Mouse (Mus musculus) hindbrain, postnatal 0 days (tissue): ENCODE data around the gene Hist1h1c. TPM values are rescaled to one million over a fixed set of nuclear protein-coding genes. Genes with fewer than 3 reads are reported as not detected.
"Not testable (repeated sequence)": the region's sequence is repeated elsewhere in the genome, so short reads cannot be mapped to it uniquely, and the experiment has no call there.

ENCODE experiments used
- ATAC-seq: fragments of 200-750 bp; cut with Nextera tagmentation; 2 replicates; pipeline ENCODE4 v1.8.0; 2017; ENCODE audit warnings: mild to moderate bottlenecking, moderate TSS enrichment, moderate library complexity
- DNase-seq: peaks from one replicate; pipeline ENCODE4 v3.0.0-alpha.2; 2015; ENCODE audit warnings: low spot score
- H3K27ac ChIP-seq: fragments of 300-500 bp; sonication (generic); 2 replicates; pipeline ENCODE4 v1.5.1; 2014; ENCODE audit warnings: mild to moderate bottlenecking
- H3K27me3 ChIP-seq: fragments of 300-500 bp; sonication (generic); 2 replicates; pipeline ENCODE4 v1.6.1; 2014; ENCODE audit warnings: low read length, mixed read lengths; ENCODE audit not compliant: insufficient read depth
- H3K36me3 ChIP-seq: fragments of 300-500 bp; sonication (generic); 2 replicates; pipeline ENCODE4 v1.6.1; 2014; ENCODE audit warnings: low read length, mixed read lengths; ENCODE audit not compliant: insufficient read depth
- H3K4me1 ChIP-seq: fragments of 300-500 bp; sonication (generic); 2 replicates; pipeline ENCODE4 v1.6.1; 2014; ENCODE audit warnings: antibody characterized with exemption, low read length, mixed read lengths; ENCODE audit not compliant: insufficient read depth
- H3K4me2 ChIP-seq: fragments of 300-500 bp; sonication (generic); 2 replicates; pipeline ENCODE4 v1.6.1; 2014; ENCODE audit warnings: low read depth, mild to moderate bottlenecking, low read length, moderate library complexity, mixed read lengths
- H3K4me3 ChIP-seq: fragments of 300-500 bp; sonication (generic); 2 replicates; pipeline ENCODE4 v1.5.1; 2014; ENCODE audit warnings: low read length
- H3K9ac ChIP-seq: fragments of 300-500 bp; sonication (generic); replicated peaks from 2 replicates; pipeline ENCODE4 v1.6.1; 2014; ENCODE audit warnings: mild to moderate bottlenecking, low read length, moderate library complexity, mixed read lengths
- H3K9me3 ChIP-seq: fragments of 300-500 bp; sonication (generic); 2 replicates; pipeline ENCODE4 v1.6.1; 2016; ENCODE audit warnings: low read length, mixed read lengths
- CTCF ChIP-seq: IDR thresholded peaks from 2 replicates; pipeline ENCODE4 v1.5.1; 2016; ENCODE audit warnings: antibody characterized with exemption, control low read depth, low read depth
- WGBS: fragments of 180-500 bp; shearing (Covaris S2); extraction: QIAGEN DNeasy Blood & Tissue Kit; methylation state at CpG from one replicate; pipeline ENCODE4 v1.1.7; 2014; 5-methylcytosine and 5-hydroxymethylcytosine counted together
- polyA plus RNA-seq: library from polyadenylated mRNA; unstranded; fragments of >200 nt; fragmentation: Nextera tagmentation; extraction: Ambion mirVana; gene quantifications from 2 replicates; pipeline ENCODE4 v1.2.1, GENCODE M21; 2015
- total RNA-seq: library from RNA; depleted of rRNA; stranded (reverse); fragments of >200 nt; gene quantifications from 2 replicates; pipeline ENCODE4 v1.2.3, GENCODE M21; 2014

The Hist1h1c gene
- total and polyA plus RNA-seq, 2 experiments from 2014 or later = 31.4 to 508 TPM

DNA sequence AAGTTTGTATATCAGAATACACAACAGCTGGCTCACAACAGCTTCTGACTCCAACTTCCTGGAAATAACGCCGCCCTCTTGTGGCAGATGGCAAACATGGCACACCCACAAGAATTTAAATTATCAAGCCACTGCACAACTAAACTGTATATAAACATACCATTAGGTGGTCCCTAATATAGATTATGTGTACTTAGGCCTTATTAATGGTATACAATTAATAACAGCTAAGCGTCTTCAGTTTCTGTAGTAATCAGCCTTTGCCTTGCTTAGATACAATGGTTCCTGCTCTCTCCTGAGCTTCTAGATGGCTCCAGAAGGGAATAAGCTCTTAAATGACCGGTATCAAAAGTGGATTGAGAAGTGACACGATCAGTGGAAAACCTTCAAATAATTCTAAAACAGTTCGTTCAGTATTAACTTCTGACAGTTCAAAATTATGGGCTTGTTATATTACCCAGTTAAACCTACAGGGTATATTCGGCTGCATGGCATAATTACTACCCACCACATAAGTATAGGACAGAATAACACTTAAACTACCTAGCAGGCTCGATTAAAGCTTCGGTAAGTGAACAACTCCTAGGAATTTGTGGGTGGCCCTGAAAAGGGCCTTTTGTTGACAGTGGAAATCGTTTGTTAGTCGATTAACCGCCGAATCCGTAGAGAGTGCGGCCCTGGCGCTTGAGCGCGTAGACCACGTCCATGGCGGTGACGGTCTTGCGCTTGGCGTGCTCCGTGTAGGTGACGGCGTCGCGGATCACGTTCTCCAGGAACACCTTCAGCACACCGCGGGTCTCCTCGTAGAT, 40.9 kb upstream of the Hist1h1c start:
- Histone ChIP-seq H3K27ac (peak overlapping the region; percentile 87), H3K27me3 (no peaks in the 10 kb centered on the region), H3K36me3 (no peaks in the 10 kb centered on the region), H3K4me1 (no peaks in the 10 kb centered on the region), H3K9me3 (no peaks in the 10 kb centered on the region), H3K4me2 (peak overlapping the region; percentile 78), H3K9ac (peak overlapping the region; percentile 55), H3K4me3 (peak overlapping the region; percentile 43)
- under 1% methylated on average over 22 of the region's 32 CpGs for WGBS
- TF ChIP-seq CTCF = peak; percentile 84
- ATAC-seq = peak; percentile 88
- DNase-seq = peak; percentile 83

DNA sequence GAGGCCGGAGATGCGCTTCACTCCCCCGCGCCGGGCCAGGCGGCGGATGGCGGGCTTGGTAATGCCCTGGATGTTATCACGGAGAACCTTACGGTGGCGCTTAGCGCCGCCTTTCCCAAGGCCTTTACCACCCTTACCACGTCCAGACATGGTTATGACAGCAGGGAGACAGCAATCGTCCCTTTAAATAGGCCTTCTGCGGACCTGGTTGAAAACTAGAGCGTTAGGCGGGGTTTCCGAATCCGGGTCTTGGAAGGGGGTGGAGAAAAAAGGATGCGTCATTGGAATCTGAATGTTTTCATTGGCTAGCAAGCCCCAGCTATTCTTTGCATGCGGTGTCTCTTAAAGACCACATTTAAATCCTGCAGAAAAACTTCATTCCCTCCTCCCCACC, 40.3 kb upstream of the Hist1h1c start, which contains the start of gene Hist1h4c:
Gene Hist1h4c (minus strand): TSS at position 155 of the 394 bp plus-strand sequence.
- DNase-seq (peak; percentile 99), ATAC-seq (peak; percentile 98)
- Histone ChIP-seq H3K4me1 (no peaks in the 10 kb centered on the region), H3K4me3 (peak within 1 kb of the TSS; percentile 43), H3K4me2 (peak within 1 kb of the TSS; percentile 78), H3K27me3 (no peaks in the 10 kb centered on the region), H3K36me3 (no peaks in the 10 kb centered on the region), H3K9ac (peak within 1 kb of the TSS; percentile 55), H3K27ac (peak within 1 kb of the TSS; percentile 87), H3K9me3 (no peaks in the 10 kb centered on the region)
- TF ChIP-seq CTCF = peak; percentile 39; the same call in 1 of the 2 replicates
- 0% methylated on average over 20 of the region's 22 CpGs for WGBS

DNA sequence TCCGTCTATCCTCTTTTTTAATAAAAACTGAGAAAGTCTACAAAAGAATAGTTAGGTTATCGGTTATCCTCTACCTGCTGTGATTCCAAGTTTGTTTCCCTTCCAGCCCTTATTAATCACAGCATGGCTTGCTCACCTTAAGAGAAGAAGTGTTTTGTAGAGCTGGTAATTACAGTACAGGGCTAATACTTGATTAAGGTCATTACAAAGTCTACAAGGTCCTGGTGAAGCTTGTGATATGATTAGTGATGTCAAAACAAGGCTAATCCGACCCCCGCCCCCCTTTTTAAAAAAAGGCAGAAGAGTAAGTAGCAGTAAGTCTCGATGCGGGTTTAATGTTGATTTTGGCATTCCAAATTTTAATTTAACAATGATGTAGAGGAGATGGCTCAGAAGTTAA, 39.6 kb upstream of the Hist1h1c start:
- TF ChIP-seq CTCF = no peak
- no peak for DNase-seq
- Histone ChIP-seq H3K4me1 (no peaks in the 10 kb centered on the region), H3K27ac (peak overlapping the region; percentile 54; the same call in 1 of the 2 replicates), H3K27me3 (no peaks in the 10 kb centered on the region), H3K4me3 (no peak overlapping the region), H3K36me3 (no peaks in the 10 kb centered on the region), H3K9me3 (no peaks in the 10 kb centered on the region), H3K9ac (no peak overlapping the region), H3K4me2 (peak overlapping the region; percentile 78)
- 65% methylated on average over 6 of the region's 6 CpGs for WGBS
- no peak for ATAC-seq

DNA sequence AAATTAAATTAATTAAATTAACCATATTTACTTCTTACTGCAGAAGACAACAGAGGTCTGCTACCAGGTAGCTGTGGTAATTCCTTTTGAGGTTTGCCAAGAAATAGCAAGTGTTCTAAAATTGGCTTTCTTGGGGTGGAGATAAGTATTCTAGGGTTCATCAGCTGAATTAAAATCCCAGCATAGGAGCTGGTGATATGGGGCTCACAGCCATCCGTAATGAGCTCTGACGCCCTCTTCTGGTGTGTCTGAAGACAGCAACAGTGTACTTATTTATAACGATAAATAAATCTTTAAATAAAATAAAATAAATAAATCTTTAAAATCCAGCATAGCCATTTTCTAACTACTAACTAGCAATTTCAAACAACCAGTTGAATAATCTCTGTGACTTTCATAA, 38.8 kb upstream of the Hist1h1c start:
- 70% methylated on average over 3 of the region's 3 CpGs for WGBS
- ATAC-seq = no peak
- Histone ChIP-seq H3K4me1 (no peaks in the 10 kb centered on the region), H3K9me3 (no peaks in the 10 kb centered on the region), H3K27me3 (no peaks in the 10 kb centered on the region), H3K4me3 (no peak overlapping the region), H3K36me3 (no peaks in the 10 kb centered on the region), H3K4me2 (no peak overlapping the region), H3K9ac (no peak overlapping the region), H3K27ac (no peak overlapping the region)
- DNase-seq = no peak
- no peak for TF ChIP-seq CTCF

DNA sequence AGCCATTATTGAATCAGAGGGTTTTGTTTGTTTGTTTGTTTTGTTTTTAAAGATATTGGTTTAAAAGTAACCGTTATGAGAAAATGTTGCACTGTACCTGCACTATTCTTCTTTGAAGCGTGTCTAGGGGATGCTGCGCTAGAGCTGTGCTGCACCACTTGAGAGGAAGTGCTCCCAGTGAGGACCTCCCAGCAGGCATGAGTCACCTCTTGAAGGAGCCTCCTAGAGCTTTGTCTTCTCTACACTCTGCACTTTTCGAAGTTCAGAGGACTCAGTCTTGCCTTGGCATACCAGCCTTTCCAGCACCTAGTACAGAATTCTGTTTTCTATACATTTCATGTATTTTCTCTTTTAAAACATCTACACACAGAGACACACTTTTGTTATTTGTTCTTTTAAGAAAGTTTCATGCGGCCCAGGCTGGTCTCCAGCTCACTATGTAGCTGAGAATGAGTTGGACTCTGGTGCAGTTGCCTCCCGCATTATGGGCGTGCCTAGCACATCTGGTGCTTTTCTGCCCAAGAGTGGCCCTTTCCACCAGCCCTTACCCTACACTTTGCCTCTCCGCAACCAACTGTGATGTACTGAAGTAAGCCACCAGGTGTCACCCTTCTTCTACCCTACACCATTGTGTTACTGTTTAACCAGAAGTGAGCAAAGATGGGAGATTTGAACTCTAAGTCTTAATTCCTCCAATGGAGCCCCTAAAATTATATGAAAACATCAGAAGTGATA, 37.7 kb upstream of the Hist1h1c start:
- WGBS = 37% methylated on average over 8 of the region's 8 CpGs
- DNase-seq = peak; percentile 82
- Histone ChIP-seq H3K9ac (no peak overlapping the region), H3K4me3 (no peak overlapping the region), H3K27me3 (no peaks in the 10 kb centered on the region), H3K4me1 (no peaks in the 10 kb centered on the region), H3K9me3 (no peaks in the 10 kb centered on the region), H3K36me3 (no peaks in the 10 kb centered on the region), H3K27ac (no peak overlapping the region), H3K4me2 (no peak overlapping the region)
- TF ChIP-seq CTCF = peak; percentile 86
- ATAC-seq = peak; percentile 49; the same call in 1 of the 2 replicates

DNA sequence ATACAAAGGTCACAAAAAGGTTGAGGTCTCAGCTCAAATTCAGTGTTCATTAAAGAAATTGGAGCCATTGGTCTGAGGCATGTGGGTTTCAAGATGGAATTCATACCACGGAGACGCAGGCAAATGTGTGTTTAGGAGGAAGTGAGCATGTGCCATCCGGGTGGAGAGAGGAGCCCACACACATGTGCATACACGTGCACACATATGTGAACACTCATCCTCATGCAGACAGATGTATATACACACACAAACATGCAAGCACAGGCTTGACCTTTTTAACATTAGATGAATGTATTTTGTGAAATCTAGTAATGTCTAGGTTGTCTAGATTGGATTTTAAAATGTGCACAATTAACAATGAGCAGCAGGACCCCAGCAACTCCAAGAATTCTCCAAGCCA, 36.4 kb upstream of the Hist1h1c start:
- no peaks in the 10 kb centered on the region for H3K4me1 ChIP-seq
- ATAC-seq = no peak
- H3K4me2 ChIP-seq = no peak overlapping the region
- DNase-seq = no peak
- no peaks in the 10 kb centered on the region for H3K36me3 ChIP-seq
- WGBS = 82% methylated on average over 4 of the region's 4 CpGs
- H3K27ac ChIP-seq = no peak overlapping the region
- TF ChIP-seq CTCF = no peak
- no peaks in the 10 kb centered on the region for H3K27me3 ChIP-seq
- no peak overlapping the region for H3K4me3 ChIP-seq
- H3K9me3 ChIP-seq = no peaks in the 10 kb centered on the region
- no peak overlapping the region for H3K9ac ChIP-seq

DNA sequence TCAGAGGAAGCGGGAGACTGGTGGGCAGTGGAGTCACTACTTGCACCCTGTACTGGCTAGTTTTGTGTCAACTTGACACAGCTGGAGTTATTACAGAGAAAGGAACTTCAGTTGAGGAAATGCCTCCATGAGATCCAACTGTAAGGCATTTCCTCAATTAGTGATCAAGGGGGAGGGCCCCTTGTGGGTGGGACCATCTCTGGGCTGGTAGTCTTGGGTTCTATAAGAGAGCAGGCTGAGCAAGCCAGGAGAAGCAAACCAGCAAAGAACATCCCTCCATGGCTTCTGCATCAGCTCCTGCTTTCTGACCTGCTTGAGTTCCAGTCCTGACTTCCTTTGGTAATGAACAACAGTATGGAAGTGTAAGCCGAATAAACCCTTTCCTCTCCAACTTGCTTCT, 35.8 kb upstream of the Hist1h1c start:
- not testable (repeated sequence) for H3K9me3 ChIP-seq, DNase-seq, H3K4me1 ChIP-seq, H3K4me3 ChIP-seq, H3K27me3 ChIP-seq, H3K36me3 ChIP-seq, H3K9ac ChIP-seq, H3K4me2 ChIP-seq, H3K27ac ChIP-seq, ATAC-seq
- 89% methylated on average over 2 of the region's 2 CpGs for WGBS
